In genomic region chr5:64505835-64506600, GRCm38 (mm10) we compare ENCODE assay signal across 8 mouse cellular contexts.
A peak's percentile ranks its signal among the peaks of the same experiment; 100 is the strongest.
DNase-seq lines count a peak whose midpoint lies in the region; ATAC-seq and TF ChIP-seq lines count a peak whose summit lies in the region.

No protein-coding gene starts in this region.

- no peak for TF ChIP-seq EP300 in stomach, postnatal 0 days (optimal IDR thresholded peaks at IDR 0.05)

- ATAC-seq in CD4-positive, CD25-positive, alpha-beta regulatory T cell, adult 4 months = peak; percentile 78
- ATAC-seq in heart, embryonic 15.5 days (replicated peaks; ENCODE audit: insufficient number of reproducible peaks, insufficient read depth, low FRiP score, low read depth) = peak; percentile 69
- ATAC-seq in liver, embryonic 15.5 days (ENCODE audit: insufficient read depth) = peak; percentile 38
- peak; percentile 77 for ATAC-seq in neural tube, embryonic 12.5 days (ENCODE audit: low FRiP score, low read depth)
- ATAC-seq in stomach, postnatal 0 days (ENCODE audit: low FRiP score, low TSS enrichment) = peak; percentile 49

- H3K27ac ChIP-seq in forebrain, embryonic 10.5 days = peak overlapping the region; percentile 82
- H3K27ac ChIP-seq in heart, embryonic 15.5 days = peak overlapping the region; percentile 84
- peak overlapping the region; percentile 94 for H3K27ac ChIP-seq in liver, embryonic 15.5 days (replicated peaks)
- no peak overlapping the region for H3K27ac ChIP-seq in neural tube, embryonic 12.5 days
- H3K27ac ChIP-seq in stomach, postnatal 0 days (replicated peaks) = peak overlapping the region; percentile 81

- H3K27me3 ChIP-seq in forebrain, embryonic 10.5 days (ENCODE audit: poor library complexity, severe bottlenecking) = 0 out of 2 replicates have a peak, but pooled peaks cover 5% of the 10 kb centered on the region
- no peaks in the 10 kb centered on the region for H3K27me3 ChIP-seq in heart, embryonic 15.5 days
- no peaks in the 10 kb centered on the region for H3K27me3 ChIP-seq in liver, embryonic 15.5 days
- no peaks in the 10 kb centered on the region for H3K27me3 ChIP-seq in neural tube, embryonic 12.5 days (replicated peaks)
- H3K27me3 ChIP-seq in stomach, postnatal 0 days (ENCODE audit: control insufficient read depth, insufficient read depth, low read length) = no peaks in the 10 kb centered on the region

- no peaks in the 10 kb centered on the region for H3K36me3 ChIP-seq in forebrain, embryonic 10.5 days (replicated peaks)
- no peaks in the 10 kb centered on the region for H3K36me3 ChIP-seq in heart, embryonic 15.5 days
- no peaks in the 10 kb centered on the region for H3K36me3 ChIP-seq in liver, embryonic 15.5 days (replicated peaks)
- H3K36me3 ChIP-seq in neural tube, embryonic 12.5 days = no peaks in the 10 kb centered on the region
- no peaks in the 10 kb centered on the region for H3K36me3 ChIP-seq in stomach, postnatal 0 days (ENCODE audit: control insufficient read depth, insufficient read depth, low read length)

- H3K9ac ChIP-seq in heart, embryonic 15.5 days = peak overlapping the region; percentile 49; the same call in 1 of the 2 replicates
- H3K9ac ChIP-seq in liver, embryonic 15.5 days = peak overlapping the region; percentile 59
- no peak overlapping the region for H3K9ac ChIP-seq in neural tube, embryonic 12.5 days
- peak overlapping the region; percentile 23 for H3K9ac ChIP-seq in stomach, postnatal 0 days (ENCODE audit: low read length)

- peaks cover 41% of the 10 kb centered on the region for H3K4me1 ChIP-seq in forebrain, embryonic 10.5 days
- peaks cover 25% of the 10 kb centered on the region for H3K4me1 ChIP-seq in heart, embryonic 15.5 days (replicated peaks)
- peaks cover 71% of the 10 kb centered on the region for H3K4me1 ChIP-seq in liver, embryonic 15.5 days (replicated peaks)
- peaks cover 15% of the 10 kb centered on the region for H3K4me1 ChIP-seq in neural tube, embryonic 12.5 days
- peaks cover 5% of the 10 kb centered on the region for H3K4me1 ChIP-seq in stomach, postnatal 0 days (replicated peaks; ENCODE audit: control insufficient read depth, insufficient read depth)

- peak; percentile 97 for TF ChIP-seq CTCF in stomach, postnatal 0 days (IDR thresholded peaks at IDR 0.05; ENCODE audit: low read depth)

- peak overlapping the region; percentile 80 for H3K4me2 ChIP-seq in heart, embryonic 15.5 days
- peak overlapping the region; percentile 83 for H3K4me2 ChIP-seq in liver, embryonic 15.5 days
- peak overlapping the region; percentile 64 for H3K4me2 ChIP-seq in neural tube, embryonic 12.5 days (replicated peaks)
- H3K4me2 ChIP-seq in stomach, postnatal 0 days (replicated peaks; ENCODE audit: low read depth) = peak overlapping the region; percentile 62

- peak; percentile 75 for DNase-seq in c-Kit-negative CD71-positive TER-119-positive erythroid progenitor cells, embryonic 14.5 days (ENCODE audit: low read depth, low spot score)
- peak; percentile 86 for DNase-seq in forebrain, embryonic 10.5 days (ENCODE audit: extremely low spot score, low spot score)
- peak; percentile 86 to 91 for DNase-seq in kidney, postnatal 25 days
- DNase-seq in stomach, postnatal 0 days (ENCODE audit: low spot score) = peak; percentile 86

- WGBS in forebrain, embryonic 10.5 days = 3% methylated on average over 15 of the region's 15 CpGs
- 2% methylated on average over 15 of the region's 15 CpGs for WGBS in heart, embryonic 15.5 days
- 2% methylated on average over 15 of the region's 15 CpGs for WGBS in liver, embryonic 15.5 days (ENCODE audit: insufficient replicate concordance)
- WGBS in neural tube, embryonic 12.5 days = 4% methylated on average over 15 of the region's 15 CpGs
- WGBS in stomach, postnatal 0 days = 2% methylated on average over 15 of the region's 15 CpGs

- peak overlapping the region; percentile 40 for H3K4me3 ChIP-seq in forebrain, embryonic 10.5 days
- peak overlapping the region; percentile 50 for H3K4me3 ChIP-seq in heart, embryonic 15.5 days
- peak overlapping the region; percentile 59 for H3K4me3 ChIP-seq in liver, embryonic 15.5 days (replicated peaks)
- H3K4me3 ChIP-seq in neural tube, embryonic 12.5 days = peak overlapping the region; percentile 22
- peak overlapping the region; percentile 15 for H3K4me3 ChIP-seq in stomach, postnatal 0 days (ENCODE audit: low read depth, low read length)

- no peaks in the 10 kb centered on the region for H3K9me3 ChIP-seq in forebrain, embryonic 10.5 days
- no peaks in the 10 kb centered on the region for H3K9me3 ChIP-seq in heart, embryonic 15.5 days (replicated peaks)
- no peaks in the 10 kb centered on the region for H3K9me3 ChIP-seq in liver, embryonic 15.5 days (replicated peaks)
- no peaks in the 10 kb centered on the region for H3K9me3 ChIP-seq in neural tube, embryonic 12.5 days
- H3K9me3 ChIP-seq in stomach, postnatal 0 days (ENCODE audit: control insufficient read depth, low read length) = no peaks in the 10 kb centered on the region
